Mouse (Mus musculus) limb, embryonic 11.5 days (tissue): Measurements from ENCODE around the gene Mapk12. TPM values are rescaled to one million over a fixed set of nuclear protein-coding genes. Genes with fewer than 3 reads are reported as not detected.

Experiments
- ATAC-seq: fragments of 200-750 bp; cut with Nextera tagmentation; 2 replicates; pipeline ENCODE4 v1.8.0; 2017; ENCODE audit warnings: low read depth; ENCODE audit not compliant: insufficient number of reproducible peaks, low FRiP score, low TSS enrichment
- DNase-seq: peaks from one replicate; pipeline ENCODE4 v3.0.0-alpha.2; 2015; ENCODE audit warnings: low spot score
- H3K27ac ChIP-seq: fragments of 300-500 bp; sonication (generic); replicated peaks from 2 replicates; pipeline ENCODE4 v1.5.1; 2014; ENCODE audit warnings: low read depth, mild to moderate bottlenecking, low read length
- H3K27me3 ChIP-seq: fragments of 300-500 bp; sonication (generic); 2 replicates; pipeline ENCODE4 v1.6.1; 2014; ENCODE audit warnings: mild to moderate bottlenecking, low read length, mixed read lengths; ENCODE audit not compliant: control insufficient read depth, insufficient read depth
- H3K36me3 ChIP-seq: fragments of 300-500 bp; sonication (generic); 2 replicates; pipeline ENCODE4 v1.6.1; 2014; ENCODE audit warnings: mild to moderate bottlenecking, low read length, moderate library complexity, mixed read lengths; ENCODE audit not compliant: control insufficient read depth, insufficient read depth
- H3K4me1 ChIP-seq: fragments of 300-500 bp; sonication (generic); 2 replicates; pipeline ENCODE4 v1.6.1; 2014; ENCODE audit warnings: low read length, mixed read lengths; ENCODE audit not compliant: control insufficient read depth, insufficient read depth
- H3K4me2 ChIP-seq: fragments of 300-500 bp; sonication (generic); 2 replicates; pipeline ENCODE4 v1.6.1; 2014; ENCODE audit warnings: low read depth, mild to moderate bottlenecking, moderate library complexity; ENCODE audit not compliant: severe bottlenecking
- H3K4me3 ChIP-seq: fragments of 300-500 bp; sonication (generic); 2 replicates; pipeline ENCODE4 v1.5.1; 2014; ENCODE audit warnings: low read depth, low read length
- H3K9ac ChIP-seq: fragments of 300-500 bp; sonication (generic); 2 replicates; pipeline ENCODE4 v1.6.1; 2014; ENCODE audit warnings: mild to moderate bottlenecking, low read length
- H3K9me3 ChIP-seq: fragments of 300-500 bp; sonication (generic); 2 replicates; pipeline ENCODE4 v1.6.1; 2016; ENCODE audit warnings: low read length; ENCODE audit not compliant: control insufficient read depth
- WGBS: fragments of 180-500 bp; shearing (Covaris S2); extraction: QIAGEN DNeasy Blood & Tissue Kit; methylation state at CpG from one replicate; pipeline ENCODE4 v1.1.7; 2014; 5-methylcytosine and 5-hydroxymethylcytosine counted together
- polyA plus RNA-seq: library from polyadenylated mRNA; unstranded; fragments of >200 nt; fragmentation: Nextera tagmentation; extraction: Ambion mirVana; gene quantifications from 2 replicates; pipeline ENCODE4 v1.2.1, GENCODE M21; 2014

Gene Mapk12
- polyA plus RNA-seq, 1 experiment from 2014 or later = 15.2 TPM

DNA sequence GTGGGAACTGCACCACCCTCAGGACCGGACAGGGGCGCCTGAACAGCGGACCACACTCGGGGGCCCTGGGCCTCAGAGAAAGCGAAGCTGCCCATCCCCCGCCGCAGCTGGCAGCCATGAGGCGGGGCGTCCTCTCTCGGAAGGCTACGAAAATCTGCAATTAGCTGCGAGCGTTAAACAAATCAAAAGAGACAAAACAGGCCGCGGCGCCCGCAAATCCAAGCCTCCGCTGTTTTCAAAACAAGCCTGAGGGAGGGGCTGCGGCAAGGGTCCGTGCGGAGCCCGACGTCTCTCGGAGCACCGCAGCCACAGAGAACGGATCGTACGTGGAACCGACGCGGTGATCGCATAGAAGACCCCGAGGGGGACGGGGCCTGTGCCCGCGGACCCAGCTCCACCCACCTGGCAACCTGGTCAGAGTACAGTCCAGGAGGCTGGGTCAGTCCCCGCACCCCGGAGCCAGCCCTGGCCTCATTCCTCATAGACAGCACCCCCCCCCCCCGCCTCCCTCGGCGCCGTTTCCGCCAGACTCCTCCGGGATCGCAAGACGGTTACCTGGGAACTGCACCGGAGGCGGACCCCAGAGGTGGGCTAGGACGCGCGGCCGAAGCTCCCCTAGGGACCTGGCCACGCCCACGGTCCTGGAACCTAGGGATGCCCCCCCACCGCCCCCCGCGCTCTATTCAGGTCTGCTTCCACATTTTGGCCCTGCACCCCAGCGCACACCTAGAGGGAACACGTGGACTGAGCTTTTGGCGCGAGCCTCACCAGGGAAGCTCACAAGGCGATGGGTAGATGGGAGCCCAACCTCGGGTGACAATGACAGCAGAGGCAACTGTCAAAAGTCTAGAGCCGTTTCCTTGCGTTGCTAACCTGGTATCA lies 32.8 kb upstream of the Mapk12 start:
- Histone ChIP-seq H3K36me3 (peaks cover 3% of the 10 kb centered on the region; the same call in 1 of the 2 replicates), H3K4me3 (peak overlapping the region; percentile 50), H3K9ac (peak overlapping the region; percentile 67), H3K4me1 (peaks cover 64% of the 10 kb centered on the region), H3K27ac (no peak overlapping the region; the same call in 1 of the 2 replicates), H3K9me3 (no peaks in the 10 kb centered on the region), H3K27me3 (no peaks in the 10 kb centered on the region), H3K4me2 (peak overlapping the region; percentile 100)
- under 1% methylated on average over 63 of the region's 65 CpGs for WGBS
- ATAC-seq (no peak), DNase-seq (peak; percentile 71)

DNA sequence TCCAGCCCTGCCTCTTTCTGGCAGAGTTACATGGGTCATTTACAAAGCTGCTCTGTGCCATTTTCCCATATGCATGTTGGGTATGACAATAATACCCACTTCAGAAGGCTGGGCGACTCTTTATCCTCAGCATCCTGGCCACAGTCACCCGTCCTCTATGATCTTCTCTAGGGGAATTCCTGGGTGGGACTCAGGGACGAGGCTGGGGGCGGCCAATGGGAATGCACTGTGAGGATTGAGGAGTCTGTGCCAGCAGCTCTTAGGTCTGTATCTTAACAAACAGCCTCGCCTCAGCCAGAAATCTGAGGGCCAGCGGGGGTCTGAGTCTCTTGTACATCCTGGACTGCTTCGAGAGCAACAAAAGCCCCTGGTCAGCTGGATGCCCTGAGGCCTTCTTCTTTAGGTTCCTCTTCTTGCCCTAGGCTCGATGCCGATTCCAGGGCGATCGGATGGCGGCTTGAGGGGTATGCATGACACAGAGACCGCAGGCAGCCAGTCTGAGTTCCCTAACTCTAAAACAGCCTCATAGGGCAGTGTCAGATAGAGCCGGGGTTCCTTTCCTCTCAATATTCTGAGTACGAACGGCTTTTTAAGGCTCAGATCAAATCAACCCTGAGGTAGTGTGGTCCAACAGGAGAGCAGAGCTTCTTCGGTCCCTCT lies 31.9 kb upstream of the Mapk12 start:
- Histone ChIP-seq H3K9me3 (no peaks in the 10 kb centered on the region), H3K4me3 (peak overlapping the region; percentile 50), H3K27me3 (no peaks in the 10 kb centered on the region), H3K27ac (no peak overlapping the region; the same call in 1 of the 2 replicates), H3K4me1 (peaks cover 57% of the 10 kb centered on the region), H3K4me2 (peak overlapping the region; percentile 100), H3K36me3 (peaks cover 10% of the 10 kb centered on the region; the same call in 1 of the 2 replicates), H3K9ac (peak overlapping the region; percentile 30)
- DNase-seq (no peak), ATAC-seq (no peak)
- WGBS = 45% methylated on average over 17 of the region's 17 CpGs

DNA sequence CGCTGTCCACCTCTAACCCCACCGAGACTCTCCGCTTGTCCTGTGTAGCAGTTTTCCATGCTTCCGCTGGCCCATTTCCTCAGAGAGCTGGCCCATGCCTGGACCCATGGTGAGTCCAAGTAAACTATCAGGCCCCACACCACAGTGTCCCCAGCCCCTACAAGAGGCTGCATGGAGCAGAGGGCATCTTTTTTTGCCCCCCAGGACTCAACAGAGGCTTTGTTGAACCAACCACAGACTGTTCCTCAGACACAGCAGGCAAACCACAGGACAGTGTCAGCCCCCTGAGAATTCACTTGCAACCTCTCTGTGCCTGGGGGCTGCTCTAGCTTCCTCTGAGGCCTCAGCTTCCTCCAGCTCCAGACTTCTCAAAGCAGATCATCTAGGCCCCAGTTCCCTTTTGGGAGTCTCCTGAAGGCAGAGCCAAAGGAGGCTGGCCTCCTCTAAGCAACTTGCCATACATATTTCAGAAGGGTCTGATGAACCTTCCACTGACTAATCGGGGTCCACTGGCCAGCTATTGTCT lies 31.1 kb upstream of the Mapk12 start:
- DNase-seq (no peak), ATAC-seq (no peak)
- WGBS = 92% methylated on average over 5 of the region's 5 CpGs
- H3K4me3 ChIP-seq = no peak overlapping the region
- H3K9ac ChIP-seq = no peak overlapping the region
- H3K4me2 ChIP-seq = no peak overlapping the region
- H3K4me1 ChIP-seq = peaks cover 49% of the 10 kb centered on the region
- peaks cover 17% of the 10 kb centered on the region; the same call in 1 of the 2 replicates for H3K36me3 ChIP-seq
- H3K27me3 ChIP-seq = no peaks in the 10 kb centered on the region
- no peaks in the 10 kb centered on the region for H3K9me3 ChIP-seq
- no peak overlapping the region for H3K27ac ChIP-seq

DNA sequence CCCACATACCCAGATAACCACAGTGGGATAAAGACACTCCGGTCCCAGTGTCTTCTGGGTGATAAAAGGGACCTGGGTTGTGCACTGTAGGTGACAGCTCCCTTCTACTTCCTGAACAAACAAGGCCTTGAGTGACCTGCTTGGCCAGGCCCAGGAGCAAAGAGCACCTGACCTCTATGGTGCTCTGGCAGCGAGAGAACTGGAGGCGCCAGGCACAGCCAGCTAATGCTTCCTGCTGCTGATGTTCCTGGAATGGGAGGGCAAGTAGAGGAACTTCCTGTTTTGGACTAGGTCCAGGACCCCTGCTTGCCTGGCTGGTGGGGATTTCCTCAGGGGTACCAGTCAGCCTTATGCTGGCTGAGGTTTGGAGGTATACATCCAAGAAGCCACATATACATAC lies 29.6 kb upstream of the Mapk12 start:
- DNase-seq (no peak), ATAC-seq (peak; percentile 5; the same call in 1 of the 2 replicates)
- peaks cover 44% of the 10 kb centered on the region for H3K4me1 ChIP-seq
- no peaks in the 10 kb centered on the region for H3K9me3 ChIP-seq
- H3K9ac ChIP-seq = no peak overlapping the region
- 0 out of 2 replicates have a peak overlapping the region, but pooled peaks have one; percentile 52 for H3K27ac ChIP-seq
- H3K27me3 ChIP-seq = no peaks in the 10 kb centered on the region
- H3K4me2 ChIP-seq = no peak overlapping the region
- 59% methylated on average over 3 of the region's 3 CpGs for WGBS
- no peak overlapping the region for H3K4me3 ChIP-seq
- H3K36me3 ChIP-seq = peaks cover 31% of the 10 kb centered on the region

DNA sequence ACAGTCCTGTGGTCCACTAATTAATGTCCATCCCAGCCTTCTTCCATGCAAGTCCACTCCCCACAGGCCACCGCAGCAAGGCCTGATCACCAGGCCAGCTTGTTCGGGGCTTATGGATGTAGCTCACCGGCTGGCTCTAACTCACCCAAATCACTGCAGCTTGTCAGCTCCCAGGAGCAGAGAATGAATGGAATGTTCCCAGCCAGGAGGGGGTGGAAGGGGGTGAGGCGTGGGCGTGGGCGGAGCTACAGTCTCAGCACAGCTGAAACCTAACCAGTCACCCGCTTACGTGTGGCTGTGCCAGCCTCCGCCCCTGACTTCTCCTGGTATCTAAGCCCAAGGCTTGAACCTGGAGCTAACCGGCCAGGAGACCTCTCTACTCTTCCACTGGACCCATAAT lies 28.9 kb upstream of the Mapk12 start:
- Histone ChIP-seq H3K9ac (no peak overlapping the region), H3K27ac (peak overlapping the region; percentile 52; the same call in 1 of the 2 replicates), H3K9me3 (no peaks in the 10 kb centered on the region), H3K4me2 (peak overlapping the region; percentile 28; the same call in 1 of the 2 replicates), H3K36me3 (peaks cover 33% of the 10 kb centered on the region), H3K4me1 (peaks cover 44% of the 10 kb centered on the region), H3K4me3 (no peak overlapping the region), H3K27me3 (no peaks in the 10 kb centered on the region)
- ATAC-seq (peak; percentile 72), DNase-seq (peak; percentile 87)
- WGBS = 4% methylated on average over 10 of the region's 10 CpGs

DNA sequence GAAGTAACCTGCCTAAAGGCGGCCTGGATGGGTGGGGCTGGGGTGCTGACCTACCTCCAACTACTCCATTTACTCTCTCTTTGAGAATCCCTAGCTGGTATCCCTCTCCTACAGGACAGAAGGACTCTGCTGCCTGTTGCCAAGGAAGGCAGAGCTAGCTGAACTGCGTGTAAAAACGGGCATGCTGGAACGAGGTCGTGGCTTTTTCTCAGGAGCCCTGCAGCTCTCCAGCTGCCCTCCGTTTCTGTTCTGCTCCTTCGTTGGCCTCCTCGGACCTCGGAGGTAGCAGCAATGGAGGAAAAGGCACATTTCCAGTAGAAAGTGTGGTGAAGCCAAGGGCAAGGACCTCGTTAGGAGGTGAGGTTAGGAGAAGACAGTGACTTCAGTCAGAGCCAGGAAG lies 28.4 kb upstream of the Mapk12 start:
- ATAC-seq (no peak), DNase-seq (no peak)
- Histone ChIP-seq H3K9ac (peak overlapping the region; percentile 27; the same call in 1 of the 2 replicates), H3K36me3 (peaks cover 35% of the 10 kb centered on the region), H3K4me3 (no peak overlapping the region), H3K4me1 (peaks cover 41% of the 10 kb centered on the region), H3K9me3 (no peaks in the 10 kb centered on the region), H3K4me2 (no peak overlapping the region; the same call in 1 of the 2 replicates), H3K27ac (no peak overlapping the region; the same call in 1 of the 2 replicates), H3K27me3 (no peaks in the 10 kb centered on the region)
- 68% methylated on average over 10 of the region's 10 CpGs for WGBS

DNA sequence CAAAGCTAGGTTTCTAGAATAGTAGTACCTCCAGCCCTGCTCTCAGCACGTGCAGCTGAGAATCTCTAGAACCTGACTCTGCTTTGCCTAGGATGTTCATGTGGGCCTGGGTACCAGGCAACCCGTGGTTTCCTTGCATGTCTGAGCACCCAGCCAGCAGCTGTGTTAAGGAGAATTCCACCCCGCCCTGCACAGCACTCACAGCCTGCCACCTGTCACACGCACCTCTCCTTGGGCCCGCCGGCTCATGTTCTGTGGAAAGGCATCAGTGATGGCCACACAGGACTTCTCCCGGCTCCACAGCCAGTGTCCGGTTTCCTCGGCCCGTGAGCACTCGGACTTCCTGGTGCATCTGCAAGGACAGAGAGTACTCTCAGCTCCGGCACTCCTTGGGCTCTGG lies 25.0 kb upstream of the Mapk12 start:
- 96% methylated on average over 12 of the region's 12 CpGs for WGBS

DNA sequence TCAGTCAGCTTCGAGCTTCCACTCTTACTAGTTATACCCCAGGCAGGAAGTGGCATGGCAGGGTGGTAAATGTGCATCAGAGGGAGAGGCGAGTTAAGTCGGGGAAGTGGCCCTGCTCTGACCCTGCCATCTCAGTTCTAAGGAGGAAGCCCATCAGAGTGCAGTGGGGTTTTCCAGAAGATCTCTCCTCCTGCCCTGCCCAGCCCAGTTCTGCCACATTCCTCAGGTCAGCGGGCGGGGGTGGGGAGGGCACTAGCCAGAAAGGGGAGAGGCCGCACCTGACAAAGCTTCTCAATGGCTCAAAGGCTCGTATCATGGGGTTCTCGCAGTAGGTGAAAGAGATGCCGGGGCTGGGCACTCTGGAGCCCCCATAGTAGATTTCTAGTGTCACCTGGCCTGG lies 20.9 kb upstream of the Mapk12 start:
- Histone ChIP-seq H3K4me1 (no peaks in the 10 kb centered on the region), H3K9me3 (no peaks in the 10 kb centered on the region), H3K27ac (no peak overlapping the region), H3K36me3 (peaks cover 58% of the 10 kb centered on the region), H3K4me3 (no peak overlapping the region), H3K4me2 (no peak overlapping the region), H3K27me3 (no peaks in the 10 kb centered on the region), H3K9ac (no peak overlapping the region)
- DNase-seq (no peak), ATAC-seq (no peak)
- WGBS = 87% methylated on average over 9 of the region's 9 CpGs

More for the DNA sequence above, 25.0 kb upstream of the Mapk12 start:
- H3K36me3 ChIP-seq = peaks cover 55% of the 10 kb centered on the region
- no peaks in the 10 kb centered on the region for H3K9me3 ChIP-seq
- H3K4me2 ChIP-seq = no peak overlapping the region
- H3K27ac ChIP-seq = no peak overlapping the region
- H3K4me1 ChIP-seq = peaks cover 18% of the 10 kb centered on the region
- H3K9ac ChIP-seq = no peak overlapping the region
- no peak overlapping the region for H3K4me3 ChIP-seq
- no peak for DNase-seq
- no peak for ATAC-seq
- H3K27me3 ChIP-seq = no peaks in the 10 kb centered on the region
